Mouse (Mus musculus) liver, adult 2 months (tissue): ENCODE measurements at regions not wholly inside any gene's neighbourhood (a gene's known extent, or its start where the extent isn't known, plus 50 kb on each side); places are given as distances from the start of the nearest gene placed in this dataset.

Experiments used
- DNase-seq: peaks from one replicate; pipeline ENCODE4 v3.0.0-alpha.2; 2011; ENCODE audit warnings: low read depth, low spot score; ENCODE audit errors: extremely low read depth
- H3K27ac ChIP-seq: fragments of 200-500 bp; replicated peaks from 2 replicates; pipeline ENCODE4 v1.5.1; 2012; ENCODE audit warnings: low read depth, mild to moderate bottlenecking, control low read depth, inconsistent platforms, low read length; ENCODE audit not compliant: insufficient read depth
- H3K27me3 ChIP-seq: fragments of 200-500 bp; 2 replicates; pipeline ENCODE4 v1.6.1; 2012; ENCODE audit warnings: mild to moderate bottlenecking, moderate library complexity, low read length, inconsistent platforms; ENCODE audit not compliant: control insufficient read depth, insufficient read depth
- H3K36me3 ChIP-seq: fragments of 200-500 bp; 2 replicates; pipeline ENCODE4 v1.6.1; 2012; ENCODE audit warnings: low read length, inconsistent platforms; ENCODE audit not compliant: control insufficient read depth, insufficient read depth
- H3K4me1 ChIP-seq: fragments of 200-500 bp; 2 replicates; pipeline ENCODE4 v1.6.1; 2011; ENCODE audit warnings: low read length; ENCODE audit not compliant: control insufficient read depth, insufficient read depth
- H3K4me3 ChIP-seq: fragments of 200-500 bp; 2 replicates; pipeline ENCODE4 v1.5.1; 2011; ENCODE audit warnings: low read depth, mild to moderate bottlenecking, control low read depth, low read length, moderate library complexity; ENCODE audit not compliant: insufficient read depth
- H3K79me2 ChIP-seq: fragments of 200-500 bp; 2 replicates; pipeline ENCODE4 v1.6.1; 2012; ENCODE audit warnings: inconsistent platforms, mild to moderate bottlenecking, low read length, moderate library complexity; ENCODE audit not compliant: control insufficient read depth, insufficient read depth
- H3K9ac ChIP-seq: fragments of 200-500 bp; 2 replicates; pipeline ENCODE4 v1.6.1; 2012; ENCODE audit warnings: low read depth, mild to moderate bottlenecking, control low read depth, inconsistent platforms, low read length
- CTCF ChIP-seq: fragments of 200-500 bp; IDR thresholded peaks from 2 replicates; pipeline ENCODE4 v1.5.1; 2011; ENCODE audit warnings: low read depth, low read length, control low read depth
- POLR2A ChIP-seq: fragments of 200-500 bp; IDR thresholded peaks from 2 replicates; pipeline ENCODE4 v1.6.1; 2011; ENCODE audit warnings: low read length, control low read depth; ENCODE audit not compliant: insufficient read depth; ENCODE audit errors: extremely low read depth
- WGBS: fragments of 180-500 bp; shearing (Covaris S2); methylation state at CpG from one replicate; pipeline ENCODE4 v1.1.7; 2018; 5-methylcytosine and 5-hydroxymethylcytosine counted together

GRCm38 (mm10) chr3:80006263-80006662 lies 121.9 kb downstream of the Fam198b start:
- Histone ChIP-seq H3K27ac (no peak overlapping the region), H3K27me3 (no peaks in the 10 kb centered on the region), H3K4me1 (no peaks in the 10 kb centered on the region), H3K9ac (no peak overlapping the region), H3K79me2 (no peaks in the 10 kb centered on the region), H3K36me3 (no peaks in the 10 kb centered on the region), H3K4me3 (no peak overlapping the region)
- TF ChIP-seq CTCF (no peak), POLR2A (no peak)
- WGBS, result 77% methylated on average over 5 of the region's 5 CpGs
- DNase-seq, result no peak

GRCm38 (mm10) chr3:80007006-80007405 lies 122.7 kb downstream of the Fam198b start:
- WGBS, result 85% methylated on average over 4 of the region's 4 CpGs
- no peak overlapping the region for H3K9ac ChIP-seq
- no peaks in the 10 kb centered on the region for H3K79me2 ChIP-seq
- no peaks in the 10 kb centered on the region for H3K36me3 ChIP-seq
- no peaks in the 10 kb centered on the region for H3K4me1 ChIP-seq
- no peaks in the 10 kb centered on the region for H3K27me3 ChIP-seq
- TF ChIP-seq CTCF (no peak), POLR2A (no peak)
- no peak for DNase-seq
- H3K4me3 ChIP-seq, result no peak overlapping the region
- no peak overlapping the region for H3K27ac ChIP-seq

DNA sequence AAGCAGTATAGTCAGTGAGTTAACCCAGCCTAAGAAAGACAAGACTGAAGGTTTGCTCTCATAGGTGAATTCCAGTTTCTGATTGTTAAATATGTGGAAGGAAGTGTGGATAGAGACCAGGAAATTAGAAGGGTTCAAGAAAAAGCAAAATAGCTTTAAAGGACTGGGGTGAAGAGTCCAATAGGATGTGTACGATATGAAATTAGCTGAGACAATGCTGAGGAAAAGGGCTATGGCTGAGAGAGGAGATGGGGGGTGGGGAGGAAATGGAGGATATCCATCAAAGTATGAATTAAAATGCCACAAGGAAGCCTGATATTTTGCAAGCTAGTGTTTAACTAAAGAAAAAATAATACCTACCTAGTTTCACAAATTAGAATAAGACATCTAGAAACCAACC lies 124.9 kb downstream of the Fam198b start:
- 79% methylated on average over 1 of the region's 1 CpGs for whole genome bisulfite sequencing
- Histone ChIP-seq H3K4me1 (no peaks in the 10 kb centered on the region), H3K79me2 (no peaks in the 10 kb centered on the region), H3K9ac (no peak overlapping the region), H3K36me3 (no peaks in the 10 kb centered on the region), H3K27ac (no peak overlapping the region), H3K4me3 (no peak overlapping the region), H3K27me3 (no peaks in the 10 kb centered on the region)
- no peak for TF ChIP-seq CTCF
- no peak for TF ChIP-seq POLR2A
- DNase-seq, result no peak

GRCm38 (mm10) chr3:80025795-80026194 lies 141.5 kb downstream of the Fam198b start:
- Histone ChIP-seq H3K9ac (no peak overlapping the region), H3K4me3 (no peak overlapping the region), H3K79me2 (no peaks in the 10 kb centered on the region), H3K27me3 (no peaks in the 10 kb centered on the region), H3K27ac (no peak overlapping the region), H3K4me1 (no peaks in the 10 kb centered on the region), H3K36me3 (no peaks in the 10 kb centered on the region)
- WGBS, result 89% methylated on average over 1 of the region's 1 CpGs
- TF ChIP-seq CTCF, result no peak
- no peak for TF ChIP-seq POLR2A
- DNase-seq, result no peak

- no peak overlapping the region for H3K9ac ChIP-seq
- no peak overlapping the region for H3K27ac ChIP-seq
- no peaks in the 10 kb centered on the region for H3K27me3 ChIP-seq
- TF ChIP-seq CTCF, result no peak
- TF ChIP-seq POLR2A, result no peak
- no peaks in the 10 kb centered on the region for H3K4me1 ChIP-seq
- no peaks in the 10 kb centered on the region for H3K79me2 ChIP-seq
- no peak for DNase-seq
- no peak overlapping the region for H3K4me3 ChIP-seq
- H3K36me3 ChIP-seq, result no peaks in the 10 kb centered on the region
- 94% methylated on average over 3 of the region's 3 CpGs for WGBS
These were observed 148.7 kb downstream of the Fam198b start for GRCm38 (mm10) chr3:80033071-80033470.

GRCm38 (mm10) chr3:80038553-80039129 lies 154.3 kb downstream of the Fam198b start:
- no peak overlapping the region for H3K9ac ChIP-seq
- no peak for DNase-seq
- H3K4me1 ChIP-seq, result no peaks in the 10 kb centered on the region
- H3K27ac ChIP-seq, result no peak overlapping the region
- no peaks in the 10 kb centered on the region for H3K27me3 ChIP-seq
- no peak for TF ChIP-seq POLR2A
- no peak for TF ChIP-seq CTCF
- no peaks in the 10 kb centered on the region for H3K79me2 ChIP-seq
- 83% methylated on average over 11 of the region's 11 CpGs for WGBS
- H3K4me3 ChIP-seq, result no peak overlapping the region
- H3K36me3 ChIP-seq, result no peaks in the 10 kb centered on the region
